Mouse (Mus musculus) heart, postnatal 0 days (tissue): ENCODE measurements around the gene F7. TPM values are rescaled to one million over a fixed set of nuclear protein-coding genes. Genes with fewer than 3 reads are reported as not detected.
"Not testable (repeated sequence)": the region's sequence is repeated elsewhere in the genome, so short reads cannot be mapped to it uniquely, and the experiment has no call there.

Experiments used
- ATAC-seq: fragments of 200-750 bp; cut with Nextera tagmentation; 2 replicates; pipeline ENCODE4 v1.8.0; 2017; ENCODE audit warnings: low read depth, moderate number of reproducible peaks, moderate library complexity; ENCODE audit not compliant: insufficient read depth
- DNase-seq: peaks from one replicate; pipeline ENCODE4 v3.0.0-alpha.2; 2016; ENCODE audit warnings: low spot score
- H3K27ac ChIP-seq: fragments of 300-500 bp; sonication (generic); 2 replicates; pipeline ENCODE4 v1.5.1; 2014; ENCODE audit warnings: low read depth, mild to moderate bottlenecking
- H3K27me3 ChIP-seq: fragments of 300-500 bp; sonication (generic); 2 replicates; pipeline ENCODE4 v1.6.1; 2014; ENCODE audit warnings: low read length, mixed read lengths; ENCODE audit not compliant: control insufficient read depth, insufficient read depth
- H3K36me3 ChIP-seq: fragments of 300-500 bp; sonication (generic); replicated peaks from 2 replicates; pipeline ENCODE4 v1.6.1; 2014; ENCODE audit warnings: low read length, mixed read lengths; ENCODE audit not compliant: control insufficient read depth, insufficient read depth
- H3K4me1 ChIP-seq: fragments of 300-500 bp; sonication (generic); 2 replicates; pipeline ENCODE4 v1.6.1; 2014; ENCODE audit warnings: antibody characterized with exemption; ENCODE audit not compliant: control insufficient read depth, insufficient read depth
- H3K4me2 ChIP-seq: fragments of 300-500 bp; sonication (generic); 2 replicates; pipeline ENCODE4 v1.6.1; 2014; ENCODE audit warnings: low read depth, mild to moderate bottlenecking, low read length, moderate library complexity
- H3K4me3 ChIP-seq: fragments of 300-500 bp; sonication (generic); 2 replicates; pipeline ENCODE4 v1.5.1; 2014; ENCODE audit warnings: low read depth, low read length
- H3K9ac ChIP-seq: fragments of 300-500 bp; sonication (generic); replicated peaks from 2 replicates; pipeline ENCODE4 v1.6.1; 2014; ENCODE audit warnings: low read depth, low read length, mixed read lengths
- H3K9me3 ChIP-seq: fragments of 300-500 bp; sonication (generic); replicated peaks from 2 replicates; pipeline ENCODE4 v1.6.1; 2016; ENCODE audit warnings: low read length; ENCODE audit not compliant: control insufficient read depth
- CTCF ChIP-seq: IDR thresholded peaks from 2 replicates; pipeline ENCODE4 v1.5.1; 2016; ENCODE audit warnings: antibody characterized with exemption, control low read depth, low read depth
- EP300 ChIP-seq: IDR thresholded peaks from 2 replicates; pipeline ENCODE4 v1.6.1; 2016; ENCODE audit warnings: antibody characterized with exemption, low read depth
- WGBS: fragments of 180-500 bp; shearing (Covaris S2); extraction: QIAGEN DNeasy Blood & Tissue Kit; methylation state at CpG from one replicate; pipeline ENCODE4 v1.1.7; 2014; 5-methylcytosine and 5-hydroxymethylcytosine counted together
- polyA plus RNA-seq: library from polyadenylated mRNA; unstranded; fragments of >200 nt; fragmentation: Nextera tagmentation; extraction: Ambion mirVana; gene quantifications from 2 replicates; pipeline ENCODE4 v1.2.1, GENCODE M21; 2015
- total RNA-seq: library from RNA; depleted of rRNA; stranded (reverse); fragments of >200 nt; gene quantifications from 2 replicates; pipeline ENCODE4 v1.2.3, GENCODE M21; 2014; ENCODE audit warnings: low replicate concordance; rRNA removed

The F7 gene
- total and polyA plus RNA-seq, 2 experiments from 2014 or later = not detected

- no peaks in the 10 kb centered on the region for H3K27me3 ChIP-seq
- 93% methylated on average over 8 of the region's 8 CpGs for WGBS
- no peak overlapping the region for H3K4me2 ChIP-seq
- no peaks in the 10 kb centered on the region for H3K4me1 ChIP-seq
- H3K4me3 ChIP-seq = no peak overlapping the region
- no peaks in the 10 kb centered on the region for H3K9me3 ChIP-seq
- H3K36me3 ChIP-seq = peaks cover 57% of the 10 kb centered on the region
- no peak overlapping the region for H3K9ac ChIP-seq
- no peak overlapping the region for H3K27ac ChIP-seq
- DNase-seq (no peak), ATAC-seq (no peak)
- TF ChIP-seq EP300 = no peak
- no peak for TF ChIP-seq CTCF
Observed at GRCm38 (mm10) chr8:13075044-13075443, 49.2 kb downstream of the F7 start.

- DNase-seq, ATAC-seq, H3K9ac ChIP-seq, H3K4me3 ChIP-seq, H3K9me3 ChIP-seq, H3K4me1 ChIP-seq, H3K27ac ChIP-seq, H3K27me3 ChIP-seq, H3K4me2 ChIP-seq: not testable (repeated sequence)
- H3K36me3 ChIP-seq = peaks cover 63% of the 10 kb centered on the region
- 97% methylated on average over 1 of the region's 1 CpGs for WGBS
Observed at GRCm38 (mm10) chr8:13075579-13075978, 49.7 kb downstream of the F7 start.

GRCm38 (mm10) chr8:13077542-13077941, 51.7 kb downstream of the F7 start:
- Histone ChIP-seq H3K36me3 (peaks cover 81% of the 10 kb centered on the region), H3K9ac (no peak overlapping the region), H3K27me3 (no peaks in the 10 kb centered on the region), H3K27ac (no peak overlapping the region), H3K4me2 (no peak overlapping the region), H3K4me1 (no peaks in the 10 kb centered on the region), H3K4me3 (no peak overlapping the region), H3K9me3 (no peaks in the 10 kb centered on the region)
- DNase-seq (no peak), ATAC-seq (no peak)
- WGBS = 90% methylated on average over 7 of the region's 7 CpGs
- TF ChIP-seq CTCF (no peak), EP300 (no peak)

Other genes starting within 250 kb of the F7 start
- gene Mcf2l, start 152.2 kb upstream of the F7 start, total RNA-seq = 22.1 and 22.9 TPM in 2 replicates
- gene Mcf2l, start 152.2 kb upstream of the F7 start, polyA plus RNA-seq = 6.6 and 7.5 TPM in 2 replicates
- gene F10, start 11.3 kb downstream of the F7 start, total RNA-seq = 0.19 TPM in 1 of 2 replicates, not detected in the other
- 0.22 and 0.37 TPM in 2 replicates for gene F10, start 11.3 kb downstream of the F7 start, polyA plus RNA-seq
- gene Proz, start 34.9 kb downstream of the F7 start, total RNA-seq = not detected in 2 replicates
- 0.10 TPM in 2 replicates for gene Proz, start 34.9 kb downstream of the F7 start, polyA plus RNA-seq
- gene Pcid2, start 79.4 kb downstream of the F7 start, total RNA-seq = 8.2 and 13.1 TPM in 2 replicates
- 12.4 TPM in 2 replicates for gene Pcid2, start 79.4 kb downstream of the F7 start, polyA plus RNA-seq
- gene Cul4a, start 79.6 kb downstream of the F7 start, total RNA-seq = 140 and 158 TPM in 2 replicates
- 81.4 and 88.2 TPM in 2 replicates for gene Cul4a, start 79.6 kb downstream of the F7 start, polyA plus RNA-seq
- gene Lamp1, start 133.1 kb downstream of the F7 start, total RNA-seq = 317 and 327 TPM in 2 replicates
- 266 and 267 TPM in 2 replicates for gene Lamp1, start 133.1 kb downstream of the F7 start, polyA plus RNA-seq
- 4.4 and 9.9 TPM in 2 replicates for gene Grtp1, start 174.6 kb downstream of the F7 start, total RNA-seq
- 10.0 and 11.9 TPM in 2 replicates for gene Grtp1, start 174.6 kb downstream of the F7 start, polyA plus RNA-seq
- gene Adprhl1, start 228.1 kb downstream of the F7 start, total RNA-seq = 252 and 255 TPM in 2 replicates
- gene Adprhl1, start 228.1 kb downstream of the F7 start, polyA plus RNA-seq = 317 and 337 TPM in 2 replicates